Mouse (Mus musculus) urinary bladder, postnatal 36 days (tissue): ENCODE measurements around the gene Cemip2.
"Not testable (repeated sequence)": the region's sequence is repeated elsewhere in the genome, so short reads cannot be mapped to it uniquely, and the experiment has no call there.

Experiments
- DNase-seq, 2 experiments: peaks; one replicate each; pipeline ENCODE4 v3.0.0; 2022; ENCODE audit warnings: low spot score in 2 of 2, mixed read lengths in 1 of 2

The Cemip2 gene

DNA sequence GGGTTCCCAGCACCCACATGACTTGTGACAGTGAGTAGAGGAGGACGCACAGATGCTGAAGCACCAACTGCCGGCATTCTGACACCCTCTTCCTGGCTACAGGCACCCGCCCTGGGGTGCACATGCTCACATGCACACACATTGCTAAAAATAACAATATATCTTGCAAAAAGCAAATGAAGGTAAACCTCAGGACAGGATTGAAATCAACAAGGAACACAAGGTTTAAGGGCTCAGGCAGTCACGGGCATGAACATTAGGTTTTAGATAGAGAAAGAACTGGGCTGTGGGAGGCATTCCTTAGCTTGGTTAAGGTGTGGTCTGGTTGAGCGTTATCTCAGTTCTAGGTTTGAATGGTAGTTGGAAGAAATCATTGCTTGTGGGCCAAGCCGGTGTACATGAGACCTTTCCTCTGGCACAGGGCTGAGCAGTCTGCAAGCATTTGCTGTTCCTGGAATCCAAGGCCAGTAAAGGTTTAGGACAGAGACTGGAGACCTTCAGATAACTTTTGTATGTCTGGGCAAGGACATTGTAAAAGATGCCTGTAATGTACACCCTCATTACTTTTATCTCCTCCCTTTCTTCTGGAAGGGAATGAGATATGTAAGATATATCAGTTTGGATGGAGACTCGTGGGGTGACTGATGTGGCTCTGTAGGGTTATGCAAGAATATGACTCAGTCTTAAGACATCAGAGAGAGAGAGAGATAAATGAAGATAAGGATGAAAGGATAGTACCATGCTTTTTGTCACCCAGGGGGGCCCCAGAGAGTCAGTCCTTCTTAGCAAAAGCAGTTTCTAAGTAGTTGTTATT lies 87.3 kb downstream of the Cemip2 start:
- DNase-seq = no peak

DNA sequence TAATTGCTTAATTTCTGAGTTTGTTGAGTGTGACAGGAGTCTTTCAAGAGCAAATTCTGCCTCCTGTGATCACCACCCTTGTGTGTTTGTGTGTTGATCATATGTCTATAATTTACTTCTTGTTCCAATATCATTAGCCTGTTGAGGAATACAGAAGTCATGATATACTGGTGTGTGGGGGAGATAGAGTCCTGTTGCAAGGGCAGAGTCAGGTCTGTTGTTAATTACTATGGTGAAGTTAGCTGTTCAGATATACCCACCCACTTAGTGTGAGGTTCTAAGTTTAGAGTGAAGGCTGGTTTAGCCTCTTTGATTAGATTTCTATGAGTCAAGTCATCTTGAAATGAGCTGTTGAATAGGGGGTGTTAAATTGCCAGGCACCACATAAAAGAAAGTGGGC lies 88.0 kb downstream of the Cemip2 start:
- DNase-seq = no peak

DNA sequence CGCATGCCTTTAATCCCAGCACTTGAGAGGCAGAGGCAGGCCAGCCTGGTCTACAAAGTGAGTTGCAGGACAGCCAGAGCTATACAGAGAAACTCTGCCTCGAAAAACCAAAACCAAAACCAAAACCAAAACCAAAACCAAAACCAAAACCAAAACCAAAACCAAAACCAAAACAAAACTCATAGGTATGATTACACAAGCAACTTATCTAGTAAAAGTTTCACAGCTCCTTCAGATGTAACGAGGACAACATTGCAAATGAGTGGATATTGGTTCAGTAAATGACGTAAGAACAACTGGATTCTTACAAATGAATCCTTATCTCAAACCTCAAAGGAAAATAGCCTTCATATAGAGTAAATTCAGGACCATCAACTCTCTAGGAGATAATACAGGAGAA lies 88.6 kb downstream of the Cemip2 start:
- not testable (repeated sequence) for DNase-seq

DNA sequence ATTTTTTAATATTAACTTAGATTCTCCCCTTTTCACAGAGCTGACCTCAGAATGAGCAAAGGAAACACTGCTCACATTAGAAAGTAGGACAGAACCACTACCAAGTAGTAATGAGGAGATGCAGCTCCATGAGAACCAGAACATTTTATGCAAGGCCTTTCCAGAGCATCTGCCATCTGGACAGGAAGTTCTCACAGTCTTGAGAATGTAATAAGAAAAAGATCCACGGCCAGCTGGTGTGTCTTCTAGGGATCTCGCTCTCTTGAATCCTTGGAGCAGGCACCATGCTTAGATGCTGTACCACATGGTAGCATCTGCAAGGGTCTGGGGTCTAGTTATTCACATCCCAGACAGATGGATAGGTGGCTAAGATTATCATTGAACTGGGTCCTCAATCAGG lies 90.3 kb downstream of the Cemip2 start:
- DNase-seq = no peak

DNA sequence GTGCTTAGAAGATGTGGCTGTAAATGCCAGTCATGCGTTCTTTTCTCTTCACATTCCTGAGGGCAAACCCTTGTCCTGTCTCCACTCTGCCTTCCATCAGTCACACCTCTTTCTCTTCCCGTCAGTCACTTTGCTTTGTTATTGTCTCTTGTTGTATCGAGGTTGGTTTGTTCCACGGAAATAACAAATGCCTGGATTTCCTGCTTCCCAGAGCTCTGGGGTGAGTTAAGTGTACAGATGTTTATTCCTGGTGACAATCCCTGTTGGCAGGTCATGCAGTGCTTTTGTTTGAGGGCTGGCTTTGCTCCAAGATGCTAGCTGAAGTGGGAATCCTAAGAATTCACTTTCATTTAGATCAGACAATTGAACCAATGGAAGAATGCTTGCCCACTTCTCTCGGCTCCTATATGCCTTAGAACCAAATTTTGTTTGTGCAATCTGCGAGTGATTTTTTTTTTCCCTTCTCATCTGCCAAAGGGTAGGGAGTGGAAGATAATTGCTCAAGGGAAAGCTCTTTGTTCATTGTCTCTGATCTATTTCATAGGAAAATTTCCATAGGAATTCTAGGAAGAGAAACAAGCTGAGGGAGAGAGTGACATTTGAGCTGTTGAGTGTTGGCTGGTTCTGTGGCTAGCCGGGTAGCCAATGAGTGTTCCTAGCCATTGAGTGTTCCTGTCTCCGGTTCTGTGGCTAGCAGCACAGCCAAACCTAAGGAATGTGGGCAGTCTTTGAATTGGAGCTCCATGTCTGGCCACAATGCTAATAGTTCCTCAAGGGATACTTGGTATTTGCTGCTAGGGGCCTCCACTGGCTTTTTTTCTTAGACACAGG lies 104.2 kb downstream of the Cemip2 start:
- peak in 1 of 2 experiments; percentile 5 for DNase-seq

DNA sequence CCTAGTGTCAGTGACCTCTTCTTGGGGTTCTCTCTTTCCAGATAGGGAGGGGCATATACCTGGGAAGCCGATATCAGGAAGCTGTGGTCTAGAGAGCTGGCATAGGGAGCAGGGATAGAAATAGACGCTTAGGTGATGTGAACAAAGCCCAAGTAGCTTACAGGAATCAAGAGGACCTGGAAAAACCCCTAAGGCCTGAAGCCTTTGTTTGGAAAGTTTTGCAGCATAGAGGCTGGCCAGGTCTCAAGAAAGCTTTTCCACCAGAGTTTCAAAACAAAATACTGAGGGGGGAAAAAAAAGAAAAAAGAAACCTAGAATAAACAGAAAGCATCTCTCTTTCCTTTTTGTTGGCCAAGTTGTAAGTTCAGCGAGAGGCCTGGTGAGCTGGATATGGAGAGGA lies 104.9 kb downstream of the Cemip2 start:
- no peak for DNase-seq

DNA sequence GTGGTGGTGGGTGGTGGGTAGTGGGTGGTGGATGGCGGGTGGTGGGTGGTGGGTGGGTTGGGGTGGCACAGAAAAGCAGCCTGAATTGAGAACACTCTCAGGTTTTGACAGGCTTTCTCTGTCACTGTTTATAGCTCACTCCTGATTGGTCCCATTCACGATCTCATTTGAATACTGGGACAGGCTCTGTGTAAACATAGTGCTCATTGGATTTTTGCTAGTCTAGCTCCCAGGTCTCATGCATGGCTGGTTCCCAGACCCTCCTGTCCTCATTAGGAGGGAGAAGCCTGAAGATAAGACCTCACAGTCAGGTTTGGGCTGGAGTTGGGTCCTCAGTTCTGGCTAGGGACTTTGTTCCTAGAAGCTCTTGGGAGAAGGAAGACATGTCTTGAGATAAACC lies 105.8 kb downstream of the Cemip2 start:
- no peak for DNase-seq

DNA sequence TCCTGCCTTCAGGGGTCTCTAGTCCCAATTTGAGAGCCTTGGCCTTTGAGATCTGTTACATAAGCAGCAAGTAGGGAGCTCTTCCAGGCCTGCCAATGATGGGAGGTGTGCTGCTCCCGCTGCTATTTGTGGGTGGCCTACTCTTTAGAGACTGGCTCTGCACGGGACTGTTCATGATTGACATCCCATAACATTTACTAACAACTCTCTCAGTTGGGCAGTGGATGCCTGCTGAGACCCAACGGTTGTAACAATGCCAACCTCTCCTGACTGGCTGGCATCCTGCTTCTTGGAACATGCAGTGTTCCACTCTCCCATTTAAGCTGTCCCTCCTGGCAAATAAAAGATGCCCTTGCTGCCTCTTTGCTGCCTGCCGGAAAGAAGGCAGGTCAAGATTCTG lies 106.2 kb downstream of the Cemip2 start:
- DNase-seq = no peak

DNA sequence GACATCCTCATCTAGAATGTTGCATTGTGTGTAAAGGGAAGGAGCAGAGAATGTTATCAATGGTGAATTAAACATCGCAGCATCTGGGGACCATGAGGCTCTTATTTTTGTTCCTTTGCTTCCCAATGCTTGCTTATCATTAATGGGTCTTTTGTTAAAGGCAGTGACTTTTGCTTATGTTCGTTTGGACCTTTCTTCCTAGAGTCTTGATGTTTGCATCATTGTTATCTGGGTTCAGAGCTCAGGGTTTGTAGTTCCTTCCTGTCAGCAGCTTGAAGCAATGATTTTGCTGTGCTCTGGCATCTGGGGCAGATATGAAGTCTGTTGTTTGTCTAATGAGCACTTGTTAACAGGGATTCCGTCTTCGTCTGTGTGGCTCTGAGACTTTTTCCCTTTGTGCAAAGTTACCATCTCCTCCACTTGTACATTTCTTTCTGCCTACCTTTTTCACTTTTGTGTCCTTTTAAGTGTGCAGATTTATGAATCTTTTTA lies 108.1 kb downstream of the Cemip2 start:
- DNase-seq = no peak

DNA sequence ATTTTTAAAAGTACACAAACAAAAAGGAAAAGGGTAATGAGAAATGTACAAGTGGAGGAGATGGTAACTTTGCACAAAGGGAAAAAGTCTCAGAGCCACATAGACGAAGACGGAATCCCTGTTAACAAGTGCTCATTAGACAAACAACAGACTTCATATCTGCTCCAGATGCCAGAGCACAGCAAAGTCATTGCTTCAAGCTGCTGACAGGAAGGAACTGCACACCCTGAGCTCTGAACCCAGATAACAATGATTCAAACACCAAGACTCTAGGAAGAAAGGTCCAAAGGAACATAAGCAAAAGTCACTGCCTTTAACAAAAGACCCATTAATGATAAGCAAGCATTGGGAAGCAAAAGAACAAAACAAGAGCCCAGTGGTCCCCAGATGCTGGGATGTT lies 112.6 kb downstream of the Cemip2 start:
- no peak for DNase-seq

DNA sequence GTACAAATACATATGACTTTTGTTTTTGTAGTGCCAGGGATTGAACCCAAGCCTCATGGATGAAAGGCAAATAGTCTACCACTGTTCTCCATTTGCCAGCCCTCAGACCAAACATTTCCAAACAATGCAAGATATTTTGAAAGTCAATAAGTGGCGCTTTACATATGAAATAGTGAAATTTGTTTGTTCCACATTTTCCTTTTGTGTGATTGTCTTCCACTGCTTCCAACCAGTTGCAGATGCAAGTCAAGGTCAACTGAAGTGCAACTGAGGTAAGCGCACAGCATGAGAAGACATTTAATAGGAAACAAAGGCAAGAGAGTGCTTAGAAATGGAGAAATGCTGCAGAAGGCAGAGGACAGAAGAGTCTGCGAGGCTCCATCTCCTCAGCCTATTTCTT lies 116.7 kb downstream of the Cemip2 start:
- DNase-seq = no peak

DNA sequence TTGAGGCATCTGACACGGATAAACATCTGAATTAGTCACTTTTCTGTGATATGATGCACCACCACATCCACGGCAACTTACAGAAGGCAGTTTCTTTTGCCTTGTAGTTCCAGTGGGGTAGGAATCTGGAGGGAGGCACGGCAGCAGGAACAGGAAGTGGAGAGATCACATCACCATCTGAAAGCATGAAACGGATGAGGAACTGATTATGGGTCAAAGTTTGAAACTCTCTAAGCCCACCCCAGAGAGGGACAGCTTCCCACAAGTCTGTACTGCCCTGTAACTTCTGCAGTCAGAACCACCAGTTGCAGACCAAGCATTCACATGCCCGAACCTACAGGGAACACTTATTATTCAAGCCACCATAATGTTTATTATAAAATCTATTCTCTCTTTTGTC lies 117.4 kb downstream of the Cemip2 start:
- DNase-seq = no peak

DNA sequence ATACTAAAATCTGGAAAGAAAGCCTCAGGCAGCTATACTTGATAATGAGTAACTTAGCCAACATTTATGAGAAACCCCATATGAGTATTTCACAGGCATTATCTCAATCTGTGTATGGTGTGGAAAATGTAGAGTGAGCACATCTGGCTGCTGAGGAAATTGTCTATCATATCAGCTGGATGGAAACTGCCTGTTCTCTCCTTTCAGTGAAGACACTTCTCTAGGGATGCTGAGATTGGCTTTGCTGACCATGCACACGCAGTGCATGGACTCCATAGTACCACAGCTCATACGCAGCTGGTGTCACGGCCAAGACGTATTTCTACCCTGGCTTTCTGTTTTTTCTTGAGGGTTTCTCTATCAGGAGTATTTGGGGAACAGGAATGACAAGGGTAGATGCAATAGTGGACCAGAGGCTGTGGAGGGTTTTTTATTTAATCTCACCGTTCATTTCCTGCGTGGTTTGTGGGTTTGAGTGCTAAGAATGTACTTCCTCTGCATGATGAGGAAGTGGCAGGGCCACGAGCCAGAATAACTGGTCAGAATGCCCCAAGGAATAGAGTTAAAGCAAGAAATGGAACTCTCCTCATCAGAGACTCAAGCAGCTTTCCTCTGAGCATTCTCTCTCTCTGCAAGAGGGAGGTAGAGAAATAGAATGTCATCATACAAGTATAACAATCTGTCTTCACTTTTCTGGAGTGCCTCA lies 119.1 kb downstream of the Cemip2 start:
- DNase-seq = peak in 1 of 2 experiments; percentile 7

DNA sequence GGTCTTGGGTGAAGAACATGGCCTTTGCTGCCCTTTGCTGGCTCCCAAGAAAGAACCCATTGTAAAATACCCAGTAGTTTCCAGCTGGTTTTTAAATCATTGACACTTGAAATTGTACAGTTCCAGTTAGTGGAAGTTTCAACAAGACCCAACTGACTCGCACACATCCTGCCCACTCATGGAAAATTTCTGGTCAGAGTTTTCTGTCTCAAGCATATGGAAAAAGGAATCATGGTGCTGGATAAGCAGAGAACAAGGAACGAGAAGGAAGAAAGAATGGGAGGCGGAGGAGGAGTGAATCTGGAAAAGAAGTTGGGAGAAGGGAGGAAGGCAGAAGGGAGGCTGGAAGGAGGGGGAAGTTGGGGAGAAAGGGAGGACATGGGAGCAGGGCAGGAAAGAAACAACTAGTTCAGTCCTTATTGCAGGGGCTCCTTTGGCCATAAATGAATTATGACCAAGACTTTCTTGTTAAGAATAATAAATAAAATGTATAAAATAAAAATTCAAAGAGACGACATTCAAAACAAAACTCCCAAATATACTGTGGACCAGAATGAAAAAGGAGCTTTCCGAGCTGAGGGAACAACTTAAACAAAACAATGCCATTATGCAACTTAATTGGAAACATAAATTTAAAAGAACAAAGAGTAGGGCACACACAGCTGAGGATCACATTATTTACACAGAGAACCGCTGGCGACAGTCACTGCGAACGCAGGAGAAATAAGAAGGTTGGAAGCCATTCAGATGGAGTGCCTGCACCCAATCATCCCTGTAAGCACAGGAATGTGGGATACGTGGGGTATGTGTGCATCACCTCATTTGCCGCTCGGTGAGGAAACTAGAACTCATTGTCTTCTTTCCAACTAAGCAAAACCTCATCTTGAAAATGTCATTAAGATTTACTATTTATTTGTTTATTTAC lies 120.1 kb downstream of the Cemip2 start:
- DNase-seq = no peak
